Mouse (Mus musculus) brain, embryonic 14.5 days (tissue): ENCODE results near the gene Mapkapk3.

Experiments used
- CTCF ChIP-seq: fragments of 200-500 bp; IDR thresholded peaks from 2 replicates; pipeline ENCODE4 v1.5.1; 2012; ENCODE audit warnings: inconsistent platforms, mild to moderate bottlenecking, moderate library complexity, borderline replicate concordance; ENCODE audit not compliant: insufficient read depth, insufficient read length; ENCODE audit errors: extremely low read depth
- POLR2A ChIP-seq: fragments of 200-500 bp; IDR thresholded peaks from 2 replicates; pipeline ENCODE4 v1.6.1; 2012; ENCODE audit warnings: mild to moderate bottlenecking, inconsistent platforms, borderline replicate concordance; ENCODE audit not compliant: poor library complexity, insufficient read depth, insufficient read length, severe bottlenecking; ENCODE audit errors: extremely low read depth

DNA sequence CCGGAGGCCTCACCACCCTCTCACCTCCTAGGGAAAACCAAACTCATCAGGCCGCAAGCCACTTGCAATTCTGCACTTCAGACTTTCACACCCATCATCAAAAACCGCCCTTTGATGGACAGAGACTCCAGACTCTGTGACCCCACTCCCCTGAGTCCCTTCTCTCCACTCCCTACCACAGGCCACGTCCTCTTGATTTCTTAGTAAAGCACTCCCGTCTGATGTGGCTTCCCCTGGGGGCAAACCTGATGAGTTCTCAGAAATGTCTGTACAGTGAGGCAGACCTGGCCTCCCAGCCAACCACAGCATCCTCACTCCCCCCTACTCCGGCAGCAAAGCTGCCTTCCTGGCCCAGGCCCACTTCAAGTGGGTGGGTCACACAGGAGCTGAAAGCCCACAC lies 44.7 kb upstream of the Mapkapk3 start:
- TF ChIP-seq POLR2A (no peak), CTCF (no peak)
